Comparison of ENCODE assay signal across 19 mouse cellular contexts in genomic region chr17:84615811-84616210, GRCm38 (mm10). TPM values are rescaled to one million over a fixed set of nuclear protein-coding genes. Genes with fewer than 3 reads are reported as not detected.
A peak's percentile ranks its signal among the peaks of the same experiment; 100 is the strongest.
DNase-seq lines count a peak whose midpoint lies in the region; ATAC-seq and TF ChIP-seq lines count a peak whose summit lies in the region.
"Had no signal": no experiment of that assay in that cellular context is flagged by ENCODE, and none has a peak within 500 bp of the region (broad histone marks: within the 10 kb centered on the region; RNA-seq: fewer than 3 reads in every experiment).

No protein-coding gene starts in this region.

- in situ Hi-C loops in CH12.LX (cut with MboI; ENCODE audit: low pct_ligation_motif_present, low pct_unique_long_range_greater_than_20kb, low sequenced_read_pairs), result no loop called here

- no peak for ATAC-seq in intestine, embryonic 14.5 days (replicated peaks; ENCODE audit: low FRiP score, low TSS enrichment, low read depth)
- no peak for ATAC-seq in intestine, embryonic 16.5 days
- ATAC-seq: forebrain, embryonic 16.5 days; intestine, postnatal 0 days had no signal

- dilution Hi-C loops in CH12.LX (cut with MboI; ENCODE audit: extremely low pct_ligation_motif_present, extremely low pct_unique_long_range_greater_than_20kb, low sequenced_read_pairs), result no loop called here

- TF ChIP-seq RAD21 in CH12.LX (IDR thresholded peaks at IDR 0.05; ENCODE audit: low read depth, low read length), result no peak

- H3K36me3 ChIP-seq in intestine, embryonic 14.5 days (ENCODE audit: control insufficient read depth, insufficient read depth, low read length), result peaks cover 41% of the 10 kb centered on the region
- 0 out of 2 replicates have a peak, but pooled peaks cover 2% of the 10 kb centered on the region for H3K36me3 ChIP-seq in intestine, embryonic 16.5 days (ENCODE audit: control insufficient read depth, insufficient read depth, low read length)
- H3K36me3 ChIP-seq in CH12.LX (replicated peaks in 1 of 2; ENCODE audit: control insufficient read depth in 1 of 2, insufficient read depth in 1 of 2, low read length in 1 of 2), result peaks cover 14% of the 10 kb centered on the region in 2 experiments

- peak; percentile 23 for DNase-seq in adrenal gland, postnatal 14 days
- no peak for DNase-seq in adrenal gland, postnatal 10 days
- peak; percentile 40 for DNase-seq in intestine, embryonic 14.5 days (ENCODE audit: low spot score)
- DNase-seq in CH12.LX (ENCODE audit: extremely low read depth), result no peak
- peak; percentile 11 for DNase-seq in brain, embryonic 14.5 days (ENCODE audit: low read depth)
- DNase-seq in kidney, adult 18-20 months, result no peak
- no peak for DNase-seq in liver
- DNase-seq: cerebellum, adult 2 months; cerebellum, postnatal 10 days; gastrocnemius, postnatal 10 days; heart, adult 2 months; heart, postnatal 14 days had no signal

- H3K9ac ChIP-seq in intestine, embryonic 14.5 days (ENCODE audit: low read length), result no peak overlapping the region
- no peak overlapping the region for H3K9ac ChIP-seq in intestine, embryonic 16.5 days (ENCODE audit: low read depth, low read length)
- 0 out of 2 replicates have a peak overlapping the region, but pooled peaks have one; percentile 13 for H3K9ac ChIP-seq in CH12.LX (ENCODE audit: insufficient read depth, low read depth)
- H3K9ac ChIP-seq: heart, embryonic 15.5 days; hindbrain, embryonic 14.5 days had no signal

- H3K4me3 ChIP-seq in intestine, embryonic 14.5 days (ENCODE audit: low read depth, low read length), result no peak overlapping the region
- H3K4me3 ChIP-seq in intestine, embryonic 16.5 days (ENCODE audit: low read length), result no peak overlapping the region
- no peak overlapping the region for H3K4me3 ChIP-seq in CH12.LX (replicated peaks in 1 of 3; ENCODE audit: low read depth in 2 of 3, low read length in 2 of 3, poor library complexity in 1 of 3)
- H3K4me3 ChIP-seq: heart, adult 2 months; heart, embryonic 15.5 days; hindbrain, embryonic 10.5 days had no signal

- no peak for TF ChIP-seq CTCF in CH12.LX (conservative IDR thresholded peaks at IDR 0.05 in 1 of 2, IDR thresholded peaks at IDR 0.05 in 1 of 2; ENCODE audit: low read depth in 2 of 2, low read length in 2 of 2)
- no peak for TF ChIP-seq CTCF in brain, embryonic 14.5 days (IDR thresholded peaks at IDR 0.05; ENCODE audit: borderline replicate concordance, extremely low read depth, insufficient read depth, insufficient read length)

- peaks cover 12% of the 10 kb centered on the region; the same call in 1 of the 2 replicates for H3K4me1 ChIP-seq in intestine, embryonic 14.5 days (replicated peaks; ENCODE audit: control insufficient read depth, insufficient read depth, low read length)
- peaks cover 3% of the 10 kb centered on the region; the same call in 1 of the 2 replicates for H3K4me1 ChIP-seq in intestine, embryonic 16.5 days (ENCODE audit: control insufficient read depth, insufficient read depth, low read length)
- H3K4me1 ChIP-seq in CH12.LX (ENCODE audit: control insufficient read depth in 1 of 2, insufficient read depth in 2 of 2), result peaks cover 24 to 53% of the 10 kb centered on the region in 2 experiments
- H3K4me1 ChIP-seq: heart, embryonic 15.5 days had no signal

- WGBS in intestine, embryonic 14.5 days, result 89% methylated on average over 11 of the region's 11 CpGs
- WGBS in intestine, embryonic 16.5 days, result 84% methylated on average over 11 of the region's 11 CpGs

- H3K9me3 ChIP-seq in intestine, embryonic 14.5 days (ENCODE audit: control insufficient read depth, low read length), result no peaks in the 10 kb centered on the region
- H3K9me3 ChIP-seq in intestine, embryonic 16.5 days (ENCODE audit: control insufficient read depth, low read length), result no peaks in the 10 kb centered on the region
- peaks cover 10% of the 10 kb centered on the region for H3K9me3 ChIP-seq in CH12.LX (replicated peaks; ENCODE audit: low read length)
- H3K9me3 ChIP-seq: heart, embryonic 15.5 days had no signal

- no peaks in the 10 kb centered on the region for H3K27me3 ChIP-seq in intestine, embryonic 14.5 days (replicated peaks; ENCODE audit: control insufficient read depth, insufficient read depth, low read length)
- no peaks in the 10 kb centered on the region for H3K27me3 ChIP-seq in intestine, embryonic 16.5 days (replicated peaks; ENCODE audit: control insufficient read depth, insufficient read depth, low read length)
- H3K27me3 ChIP-seq in CH12.LX (replicated peaks), result no peaks in the 10 kb centered on the region
- H3K27me3 ChIP-seq: heart, embryonic 15.5 days had no signal

- no peak overlapping the region for H3K27ac ChIP-seq in intestine, embryonic 14.5 days (ENCODE audit: low read depth)
- H3K27ac ChIP-seq in intestine, embryonic 16.5 days (ENCODE audit: low read length), result no peak overlapping the region
- H3K27ac ChIP-seq in CH12.LX (ENCODE audit: insufficient read depth, low read depth), result no peak overlapping the region
- H3K27ac ChIP-seq: heart, adult 2 months; heart, embryonic 15.5 days; hindbrain, embryonic 10.5 days; hindbrain, embryonic 14.5 days had no signal

- H3K79me2 ChIP-seq in CH12.LX (replicated peaks; ENCODE audit: control insufficient read depth, extremely low read depth, insufficient read depth, poor library complexity, severe bottlenecking), result no peaks in the 10 kb centered on the region

- H3K4me2 ChIP-seq in intestine, embryonic 14.5 days (ENCODE audit: low read length), result no peak overlapping the region
- no peak overlapping the region for H3K4me2 ChIP-seq in intestine, embryonic 16.5 days (ENCODE audit: low read depth, low read length)
- H3K4me2 ChIP-seq in CH12.LX (ENCODE audit: insufficient read depth, low read depth, poor library complexity, severe bottlenecking), result peak overlapping the region; percentile 62
- H3K4me2 ChIP-seq: heart, embryonic 11.5 days; heart, embryonic 15.5 days; hindbrain, embryonic 14.5 days had no signal

- no peak for TF ChIP-seq EP300 in CH12.LX (IDR thresholded peaks at IDR 0.05; ENCODE audit: low read length)

- no peak for TF ChIP-seq POLR2A in CH12.LX (IDR thresholded peaks at IDR 0.05; ENCODE audit: low read depth, low read length)
- TF ChIP-seq POLR2A in brain, embryonic 14.5 days (IDR thresholded peaks at IDR 0.05; ENCODE audit: borderline replicate concordance, extremely low read depth, insufficient read depth, insufficient read length, poor library complexity, severe bottlenecking), result no peak

TF ChIP-seq in CH12.LX, 34 proteins besides CTCF, POLR2A, EP300 and RAD21:
- TF ChIP-seq MEF2A (IDR thresholded peaks at IDR 0.05; ENCODE audit: borderline replicate concordance, low read depth, low read length) (0 out of 2 replicates have a peak, but pooled peaks have one; percentile 41), ZKSCAN1 (IDR thresholded peaks at IDR 0.05; ENCODE audit: borderline replicate concordance, low read depth, low read length) (no peak)
TF ChIP-seq in CH12.LX: peak in this region for 1.

RNA-seq across cellular contexts. Expression of gene Dync2li1, which starts 10.5 kb away (rescaled TPM):
- total RNA-seq in adrenal gland, postnatal 14 days (2021), result 21.7 and 21.9 TPM in 2 replicates
- total RNA-seq in adrenal gland, postnatal 10 days (2021), result 10 to 100 TPM; 14.6 to 17.9 TPM
- polyA plus RNA-seq in intestine, embryonic 14.5 days (2014; fragmentation: Nextera tagmentation; extraction: Ambion mirVana), result 29.6 and 31.1 TPM in 2 replicates
- 18.1 and 20.1 TPM in 2 replicates for polyA plus RNA-seq in intestine, embryonic 16.5 days (2015; fragmentation: Nextera tagmentation; extraction: Ambion mirVana)
- total RNA-seq in CH12.LX (2012; rRNA removed) (5.5 and 11.7 TPM in 2 replicates), CH12.LX (2014; rRNA removed) (7.6 and 9.4 TPM in 2 replicates)
- polyA plus RNA-seq in CH12.LX (2012; ENCODE audit: insufficient read length, low read depth), result 10.3 and 12.3 TPM in 2 replicates
- 18.0 and 23.0 TPM in 2 replicates for polyA plus RNA-seq in brain, embryonic 14.5 days (2012; rRNA removed)

Comparison
In these comparisons a context has a peak if more than half of its experiments do, and no peak if none do; other contexts are left out.
1. DNase-seq: peak in adrenal gland, postnatal 14 days (single experiment), intestine, embryonic 14.5 days (single experiment) and brain, embryonic 14.5 days (single experiment); none in adrenal gland, postnatal 10 days (single experiment), CH12.LX (single experiment), kidney, adult 18-20 months (single experiment) and liver (single experiment).